Comparison of ENCODE assay signal across 9 mouse cellular contexts in the genomic region with DNA sequence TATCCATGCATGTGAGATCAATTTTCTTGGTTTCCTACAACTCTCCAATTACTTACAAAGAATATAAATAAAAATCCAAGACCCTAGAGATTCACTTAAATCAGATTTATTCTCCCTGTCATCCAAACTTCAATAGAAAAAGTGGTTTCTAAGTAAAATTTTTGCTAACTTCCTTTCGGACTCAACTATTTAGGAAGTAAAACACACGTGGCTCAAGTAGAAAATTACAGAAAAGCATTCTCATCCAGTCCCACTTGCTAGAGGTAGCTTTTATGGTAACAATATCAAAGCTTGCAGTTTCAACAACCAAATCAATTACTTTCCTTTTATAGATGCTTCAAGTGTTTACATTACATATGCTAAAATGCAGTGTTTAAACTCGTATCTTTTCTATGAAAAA. TPM values are rescaled to one million over a fixed set of nuclear protein-coding genes. Genes with fewer than 3 reads are reported as not detected.
DNase-seq lines count a peak whose midpoint lies in the region; ATAC-seq lines count a peak whose summit lies in the region.
"Had no signal": no experiment of that assay in that cellular context is flagged by ENCODE, and none has a peak within 500 bp of the region (broad histone marks: within the 10 kb centered on the region; RNA-seq: fewer than 3 reads in every experiment).

No protein-coding gene starts in this region.

- no peak overlapping the region for H3K27ac ChIP-seq in kidney, embryonic 15.5 days
- H3K27ac ChIP-seq in embryonic facial prominence, embryonic 12.5 days: no peak overlapping the region
- no peak overlapping the region for H3K27ac ChIP-seq in intestine, embryonic 14.5 days (ENCODE audit: low read depth)
- H3K27ac ChIP-seq in midbrain, embryonic 16.5 days (ENCODE audit: low read length): no peak overlapping the region

- no peaks in the 10 kb centered on the region for H3K27me3 ChIP-seq in kidney, embryonic 15.5 days
- no peaks in the 10 kb centered on the region for H3K27me3 ChIP-seq in embryonic facial prominence, embryonic 12.5 days
- H3K27me3 ChIP-seq in intestine, embryonic 14.5 days (replicated peaks; ENCODE audit: control insufficient read depth, insufficient read depth, low read length): no peaks in the 10 kb centered on the region
- no peaks in the 10 kb centered on the region for H3K27me3 ChIP-seq in midbrain, embryonic 16.5 days (ENCODE audit: control insufficient read depth, insufficient read depth, low read depth, low read length)

- peaks cover 12% of the 10 kb centered on the region for H3K36me3 ChIP-seq in kidney, embryonic 15.5 days
- peaks cover 10% of the 10 kb centered on the region for H3K36me3 ChIP-seq in embryonic facial prominence, embryonic 12.5 days
- H3K36me3 ChIP-seq in intestine, embryonic 14.5 days (ENCODE audit: control insufficient read depth, insufficient read depth, low read length): peaks cover 15% of the 10 kb centered on the region
- H3K36me3 ChIP-seq in midbrain, embryonic 16.5 days (ENCODE audit: control insufficient read depth, insufficient read depth, low read length): peaks cover 6% of the 10 kb centered on the region; the same call in 1 of the 2 replicates

- no peak for DNase-seq in kidney, postnatal 10 days
- DNase-seq in intestine, embryonic 14.5 days (ENCODE audit: low spot score): no peak
- no peak for DNase-seq in urinary bladder, postnatal 4 days (ENCODE audit: low spot score in 2 of 2)
- DNase-seq in MN1 (ENCODE audit: low spot score): no peak
- no peak for DNase-seq in cerebellum, adult 11 months
- DNase-seq: right cerebral cortex, postnatal 25 days had no signal

- H3K4me1 ChIP-seq in kidney, embryonic 15.5 days: peaks cover 15% of the 10 kb centered on the region
- H3K4me1 ChIP-seq in embryonic facial prominence, embryonic 12.5 days: peaks cover 17% of the 10 kb centered on the region
- peaks cover 14% of the 10 kb centered on the region for H3K4me1 ChIP-seq in intestine, embryonic 14.5 days (replicated peaks; ENCODE audit: control insufficient read depth, insufficient read depth, low read length)
- H3K4me1 ChIP-seq in midbrain, embryonic 16.5 days (ENCODE audit: control insufficient read depth, insufficient read depth, low read length): peaks cover 16% of the 10 kb centered on the region

- WGBS in kidney, embryonic 15.5 days: 13% methylated on average over 3 of the region's 3 CpGs
- 20% methylated on average over 3 of the region's 3 CpGs for WGBS in embryonic facial prominence, embryonic 12.5 days
- WGBS in intestine, embryonic 14.5 days: 14% methylated on average over 3 of the region's 3 CpGs
- WGBS in midbrain, embryonic 16.5 days: 41% methylated on average over 3 of the region's 3 CpGs

- no peak for ATAC-seq in kidney, embryonic 15.5 days (replicated peaks; ENCODE audit: low FRiP score)
- no peak for ATAC-seq in embryonic facial prominence, embryonic 12.5 days (ENCODE audit: insufficient number of reproducible peaks, insufficient read depth, low FRiP score, low TSS enrichment)
- ATAC-seq in intestine, embryonic 14.5 days (replicated peaks; ENCODE audit: low FRiP score, low TSS enrichment, low read depth): no peak
- ATAC-seq in midbrain, embryonic 16.5 days: no peak

- H3K4me3 ChIP-seq in kidney, embryonic 15.5 days (replicated peaks): peak overlapping the region; percentile 100
- H3K4me3 ChIP-seq in embryonic facial prominence, embryonic 12.5 days: peak overlapping the region; percentile 93
- peak overlapping the region; percentile 99 for H3K4me3 ChIP-seq in intestine, embryonic 14.5 days (ENCODE audit: low read depth, low read length)
- peak overlapping the region; percentile 94 for H3K4me3 ChIP-seq in midbrain, embryonic 16.5 days (ENCODE audit: low read depth, low read length)

- H3K9ac ChIP-seq in kidney, embryonic 15.5 days: peak overlapping the region; percentile 97; the same call in 1 of the 2 replicates
- H3K9ac ChIP-seq in embryonic facial prominence, embryonic 12.5 days: no peak overlapping the region
- H3K9ac ChIP-seq in intestine, embryonic 14.5 days (ENCODE audit: low read length): peak overlapping the region; percentile 93
- no peak overlapping the region for H3K9ac ChIP-seq in midbrain, embryonic 16.5 days (ENCODE audit: low read depth, low read length)

- no peaks in the 10 kb centered on the region for H3K9me3 ChIP-seq in kidney, embryonic 15.5 days (replicated peaks)
- H3K9me3 ChIP-seq in embryonic facial prominence, embryonic 12.5 days: no peaks in the 10 kb centered on the region
- no peaks in the 10 kb centered on the region for H3K9me3 ChIP-seq in intestine, embryonic 14.5 days (ENCODE audit: control insufficient read depth, low read length)
- no peaks in the 10 kb centered on the region for H3K9me3 ChIP-seq in midbrain, embryonic 16.5 days (replicated peaks; ENCODE audit: control insufficient read depth, low read length, poor library complexity, severe bottlenecking)

- H3K4me2 ChIP-seq in kidney, embryonic 15.5 days: peak overlapping the region; percentile 72
- peak overlapping the region; percentile 60 for H3K4me2 ChIP-seq in embryonic facial prominence, embryonic 12.5 days (replicated peaks)
- H3K4me2 ChIP-seq in intestine, embryonic 14.5 days (ENCODE audit: low read length): peak overlapping the region; percentile 93
- H3K4me2 ChIP-seq in midbrain, embryonic 16.5 days (ENCODE audit: low read length): peak overlapping the region; percentile 74

RNA-seq across cellular contexts. Expression of a gene that starts 21.6 kb away (rescaled TPM):
- 0.17 and 0.24 TPM in 2 replicates for polyA plus RNA-seq in kidney, embryonic 15.5 days (2015; fragmentation: Nextera tagmentation; extraction: Ambion mirVana)
- 0.14 and 0.29 TPM in 2 replicates for polyA plus RNA-seq in embryonic facial prominence, embryonic 12.5 days (2016; fragmentation: Nextera tagmentation; extraction: Ambion mirVana)
- polyA plus RNA-seq in intestine, embryonic 14.5 days (2014; fragmentation: Nextera tagmentation; extraction: Ambion mirVana): not detected in 2 replicates
- polyA plus RNA-seq in midbrain, embryonic 16.5 days (2015; fragmentation: Nextera tagmentation; extraction: Ambion mirVana): 0.29 TPM in 1 of 2 replicates, not detected in the other

RNA-seq across cellular contexts. Expression of a gene that starts 27.4 kb away (rescaled TPM):
- 102 and 105 TPM in 2 replicates for polyA plus RNA-seq in kidney, embryonic 15.5 days (2015; fragmentation: Nextera tagmentation; extraction: Ambion mirVana)
- 124 and 135 TPM in 2 replicates for polyA plus RNA-seq in embryonic facial prominence, embryonic 12.5 days (2016; fragmentation: Nextera tagmentation; extraction: Ambion mirVana)
- 101 and 103 TPM in 2 replicates for polyA plus RNA-seq in intestine, embryonic 14.5 days (2014; fragmentation: Nextera tagmentation; extraction: Ambion mirVana)
- polyA plus RNA-seq in midbrain, embryonic 16.5 days (2015; fragmentation: Nextera tagmentation; extraction: Ambion mirVana): 181 and 183 TPM in 2 replicates

Comparison
In these comparisons a context has a peak if more than half of its experiments do, and no peak if none do; other contexts are left out.
1. H3K9ac ChIP-seq: peak in kidney, embryonic 15.5 days (single experiment) and intestine, embryonic 14.5 days (single experiment); none in embryonic facial prominence, embryonic 12.5 days (single experiment) and midbrain, embryonic 16.5 days (single experiment).
2. Peak in every context shown above with its lines, with median percentiles within 50 percentile points of each other: H3K4me2 ChIP-seq and H3K4me3 ChIP-seq.